Mouse (Mus musculus) frontal cortex, postnatal 10 days (tissue): ENCODE data around the gene Kcnk2.
"Not testable (repeated sequence)": the region's sequence is repeated elsewhere in the genome, so short reads cannot be mapped to it uniquely, and the experiment has no call there.

Experiments used
- DNase-seq, 2 experiments: peaks; one replicate each; pipeline ENCODE4 v3.0.0; 2022; ENCODE audit warnings: low spot score in 2 of 2, mixed read lengths in 1 of 2

Kcnk2 gene

GRCm38 (mm10) chr1:189343301-189344251 is 58.5 kb downstream of the Kcnk2 start:
- peak; percentile 25 to 65 for DNase-seq

- DNase-seq = peak; percentile 26 to 30
These were observed 59.5 kb downstream of the Kcnk2 start for GRCm38 (mm10) chr1:189342416-189343104.

- DNase-seq = no peak
These were observed 60.6 kb downstream of the Kcnk2 start for GRCm38 (mm10) chr1:189341381-189341917.

GRCm38 (mm10) chr1:189315896-189316295 is 86.2 kb downstream of the Kcnk2 start:
- DNase-seq = no peak

GRCm38 (mm10) chr1:189314495-189314894 is 87.6 kb downstream of the Kcnk2 start:
- no peak for DNase-seq

GRCm38 (mm10) chr1:189313750-189314149 is 88.3 kb downstream of the Kcnk2 start:
- no peak for DNase-seq

- DNase-seq = no peak
These were observed 91.9 kb downstream of the Kcnk2 start for GRCm38 (mm10) chr1:189310145-189310544.

GRCm38 (mm10) chr1:189304988-189305522 is 97.0 kb downstream of the Kcnk2 start:
- no peak for DNase-seq

- DNase-seq = no peak
These were observed 99.1 kb downstream of the Kcnk2 start for GRCm38 (mm10) chr1:189303001-189303400.

GRCm38 (mm10) chr1:189293679-189294406 is 108.2 kb downstream of the Kcnk2 start:
- no peak for DNase-seq

GRCm38 (mm10) chr1:189290885-189291284 is 111.2 kb downstream of the Kcnk2 start:
- peak; percentile 23 to 37 for DNase-seq

- DNase-seq = no peak
These were observed 113.1 kb downstream of the Kcnk2 start for GRCm38 (mm10) chr1:189288948-189289347.

- no peak for DNase-seq
These were observed 129.8 kb downstream of the Kcnk2 start for GRCm38 (mm10) chr1:189272281-189272680.

GRCm38 (mm10) chr1:189253631-189254030 is 148.4 kb downstream of the Kcnk2 start:
- DNase-seq = no peak

GRCm38 (mm10) chr1:189253207-189253606 is 148.9 kb downstream of the Kcnk2 start:
- no peak for DNase-seq

GRCm38 (mm10) chr1:189243206-189243605 is 158.9 kb downstream of the Kcnk2 start:
- not testable (repeated sequence) for DNase-seq

- no peak for DNase-seq
These were observed 166.8 kb downstream of the Kcnk2 start for GRCm38 (mm10) chr1:189235261-189235660.

GRCm38 (mm10) chr1:189232829-189233228 is 169.2 kb downstream of the Kcnk2 start:
- no peak for DNase-seq

- peak; percentile 38 to 68 for DNase-seq
These were observed 173.6 kb downstream of the Kcnk2 start for GRCm38 (mm10) chr1:189228222-189229084.

- DNase-seq = no peak
These were observed 174.6 kb downstream of the Kcnk2 start for GRCm38 (mm10) chr1:189227479-189227878.
